Mouse (Mus musculus): Measurements from ENCODE around the gene Ankrd2.

DNA sequence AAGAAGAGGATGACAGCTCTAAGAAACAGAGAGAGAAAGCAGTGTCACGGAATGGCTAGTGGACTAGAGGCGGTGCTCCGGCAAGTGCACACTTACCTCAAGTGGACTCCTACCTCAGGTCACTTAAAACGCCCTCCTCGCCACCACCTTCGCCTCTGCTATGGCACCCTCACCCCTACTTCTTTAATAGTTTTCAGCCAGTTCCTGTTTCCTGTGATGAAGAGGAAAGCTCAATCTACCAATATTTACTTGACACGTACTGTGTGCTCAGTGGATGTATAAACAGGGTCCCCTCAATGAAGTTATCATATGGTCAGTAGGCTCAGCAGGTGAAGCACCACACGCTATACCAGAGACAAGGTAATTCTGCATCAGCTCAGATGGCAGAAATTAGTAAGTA, 42.8 kb downstream of the Ankrd2 start:
- TF ChIP-seq CTCF (IDR thresholded peaks at IDR 0.05; ENCODE audit: low read depth) (no peak), EP300 (IDR thresholded peaks at IDR 0.05; ENCODE audit: low read depth) (no peak)

Measured in heart, postnatal 0 days (tissue).